Mouse (Mus musculus): ENCODE measurements around the gene Crnkl1. TPM values are rescaled to one million over a fixed set of nuclear protein-coding genes. Genes with fewer than 3 reads are reported as not detected.
"Not testable (repeated sequence)": the region's sequence is repeated elsewhere in the genome, so short reads cannot be mapped to it uniquely, and the experiment has no call there.

Gene Crnkl1
- polyA plus RNA-seq, 1 experiment from 2014 or later: 20.4 TPM

DNA sequence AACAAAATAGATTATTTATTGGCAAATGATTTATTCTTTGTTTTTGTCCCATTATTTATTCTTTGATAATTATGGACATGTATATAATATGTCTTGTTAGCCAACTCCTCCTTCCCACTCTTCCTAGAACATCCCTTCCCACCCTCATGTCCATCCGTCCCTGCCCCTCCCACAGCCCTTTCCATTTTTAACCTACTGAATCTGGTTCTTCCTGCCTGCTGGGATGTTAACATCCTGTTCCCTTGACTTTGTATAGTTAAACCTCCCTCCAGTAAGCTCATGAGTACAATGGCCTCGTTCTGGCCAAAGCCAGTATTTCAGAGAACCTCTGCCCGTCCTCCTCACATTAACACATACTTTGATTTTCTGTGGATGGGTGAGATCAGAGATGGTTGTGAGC lies 6.6 kb upstream of the Crnkl1 start:
- no peaks in the 10 kb centered on the region for H3K27me3 ChIP-seq (replicated peaks; ENCODE audit: control insufficient read depth, insufficient read depth, low read length)
- H3K9ac ChIP-seq (ENCODE audit: low read depth, low read length): no peak overlapping the region
- no peak overlapping the region for H3K4me3 ChIP-seq (ENCODE audit: low read length)
- H3K4me1 ChIP-seq (ENCODE audit: control insufficient read depth, insufficient read depth, low read length): no peaks in the 10 kb centered on the region
- no peaks in the 10 kb centered on the region for H3K9me3 ChIP-seq (ENCODE audit: control insufficient read depth, low read length)
- WGBS: 68% methylated on average over 3 of the region's 3 CpGs
- no peak overlapping the region for H3K27ac ChIP-seq (ENCODE audit: low read length)
- no peak overlapping the region for H3K4me2 ChIP-seq (ENCODE audit: low read depth, low read length)
- ATAC-seq: no peak
- no peaks in the 10 kb centered on the region for H3K36me3 ChIP-seq (ENCODE audit: control insufficient read depth, insufficient read depth, low read length)

DNA sequence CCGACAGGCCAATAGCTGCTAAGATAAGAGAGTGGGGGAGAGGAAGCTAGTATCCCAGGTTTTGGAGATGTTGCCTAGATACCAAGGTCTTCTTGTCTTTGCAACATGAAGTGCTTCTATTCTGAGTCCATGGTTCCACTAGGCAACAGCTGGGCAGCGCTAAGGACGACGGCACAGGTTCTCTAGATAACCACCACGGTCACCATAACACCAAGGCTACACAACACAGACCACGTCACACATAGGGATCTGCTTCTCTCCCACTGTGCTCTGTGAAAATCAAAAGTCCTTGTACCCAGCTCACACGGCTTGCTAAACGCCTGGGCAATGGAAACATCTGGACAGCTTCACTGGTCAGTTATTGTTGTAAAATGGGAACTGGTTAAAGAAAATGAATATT lies 2.2 kb upstream of the Crnkl1 start:
- Histone ChIP-seq H3K9ac (ENCODE audit: low read depth, low read length) (no peak overlapping the region), H3K4me3 (ENCODE audit: low read length) (no peak overlapping the region), H3K27me3 (replicated peaks; ENCODE audit: control insufficient read depth, insufficient read depth, low read length) (no peaks in the 10 kb centered on the region), H3K9me3 (ENCODE audit: control insufficient read depth, low read length) (no peaks in the 10 kb centered on the region), H3K27ac (ENCODE audit: low read length) (no peak overlapping the region), H3K4me2 (ENCODE audit: low read depth, low read length) (no peak overlapping the region), H3K36me3 (ENCODE audit: control insufficient read depth, insufficient read depth, low read length) (no peaks in the 10 kb centered on the region), H3K4me1 (ENCODE audit: control insufficient read depth, insufficient read depth, low read length) (peaks cover 6% of the 10 kb centered on the region)
- WGBS: 77% methylated on average over 8 of the region's 8 CpGs
- no peak for ATAC-seq

DNA sequence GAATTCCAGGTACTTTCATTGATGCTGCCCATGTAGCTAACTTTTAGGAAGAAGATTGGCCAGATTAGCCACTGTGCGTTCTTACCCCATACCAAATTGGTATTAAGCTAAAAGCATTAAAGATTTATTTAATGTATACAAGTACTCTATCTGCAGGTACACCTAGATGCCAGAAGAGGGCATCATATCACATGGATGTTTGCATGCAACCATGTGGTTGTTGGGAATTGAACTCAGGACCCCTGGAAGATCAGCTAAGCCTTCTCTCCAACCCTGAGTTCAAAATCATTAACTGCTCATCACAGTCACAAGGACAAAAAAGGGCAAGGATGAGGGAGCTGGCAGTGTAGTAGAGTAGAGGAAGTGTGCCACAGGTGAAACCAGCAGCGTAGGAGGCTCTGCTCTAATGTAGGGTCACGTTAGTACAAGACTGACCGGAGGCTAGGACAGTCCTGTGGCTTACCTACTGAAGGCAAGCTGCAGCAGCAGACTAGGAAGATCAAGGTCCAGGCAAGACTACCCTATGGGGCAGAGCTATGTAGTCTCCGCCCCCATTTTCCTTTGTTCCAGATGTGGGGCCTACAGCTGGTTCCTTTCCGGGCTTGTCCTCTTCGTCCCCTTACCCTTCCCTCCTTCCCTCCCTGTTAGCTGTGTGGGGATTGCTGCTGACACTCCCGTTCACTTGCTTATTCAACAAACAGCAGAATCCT lies 13.7 kb downstream of the Crnkl1 start:
- Histone ChIP-seq H3K4me2 (ENCODE audit: low read depth, low read length) (no peak overlapping the region), H3K4me1 (ENCODE audit: control insufficient read depth, insufficient read depth, low read length) (no peaks in the 10 kb centered on the region), H3K9ac (ENCODE audit: low read depth, low read length) (no peak overlapping the region), H3K27ac (ENCODE audit: low read length) (no peak overlapping the region), H3K36me3 (ENCODE audit: control insufficient read depth, insufficient read depth, low read length) (peaks cover 16% of the 10 kb centered on the region; the same call in 1 of the 2 replicates), H3K9me3 (ENCODE audit: control insufficient read depth, low read length) (no peaks in the 10 kb centered on the region), H3K4me3 (ENCODE audit: low read length) (no peak overlapping the region), H3K27me3 (replicated peaks; ENCODE audit: control insufficient read depth, insufficient read depth, low read length) (no peaks in the 10 kb centered on the region)
- peak; percentile 63 for ATAC-seq
- WGBS: 83% methylated on average over 8 of the region's 8 CpGs

DNA sequence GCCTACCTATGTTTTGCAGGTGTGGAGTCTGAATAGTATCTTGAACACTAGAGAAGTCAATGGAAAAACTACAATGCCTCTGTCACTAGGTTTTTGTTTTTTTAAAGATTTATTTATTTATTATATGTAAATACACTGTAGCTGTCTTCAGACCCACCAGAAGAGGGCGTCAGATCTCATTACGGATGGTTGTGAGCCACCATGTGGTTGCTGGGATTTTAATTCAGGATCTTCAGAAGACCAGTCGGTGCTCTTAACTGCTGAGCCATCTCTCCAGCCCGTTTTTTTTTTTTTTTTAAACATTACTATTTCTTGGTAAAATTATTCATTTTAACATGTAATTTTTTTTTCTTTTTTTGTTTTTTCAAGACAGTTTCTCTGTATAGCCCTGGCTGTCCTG lies 28.9 kb downstream of the Crnkl1 start:
- not testable (repeated sequence) for ATAC-seq; H3K9me3 ChIP-seq (ENCODE audit: control insufficient read depth, low read length); H3K27ac ChIP-seq (ENCODE audit: low read length); H3K27me3 ChIP-seq (replicated peaks; ENCODE audit: control insufficient read depth, insufficient read depth, low read length); H3K36me3 ChIP-seq (ENCODE audit: control insufficient read depth, insufficient read depth, low read length); H3K9ac ChIP-seq (ENCODE audit: low read depth, low read length); H3K4me2 ChIP-seq (ENCODE audit: low read depth, low read length); H3K4me3 ChIP-seq (ENCODE audit: low read length)
- WGBS: 54% methylated on average over 4 of the region's 4 CpGs
- peaks cover 15% of the 10 kb centered on the region for H3K4me1 ChIP-seq (ENCODE audit: control insufficient read depth, insufficient read depth, low read length)

DNA sequence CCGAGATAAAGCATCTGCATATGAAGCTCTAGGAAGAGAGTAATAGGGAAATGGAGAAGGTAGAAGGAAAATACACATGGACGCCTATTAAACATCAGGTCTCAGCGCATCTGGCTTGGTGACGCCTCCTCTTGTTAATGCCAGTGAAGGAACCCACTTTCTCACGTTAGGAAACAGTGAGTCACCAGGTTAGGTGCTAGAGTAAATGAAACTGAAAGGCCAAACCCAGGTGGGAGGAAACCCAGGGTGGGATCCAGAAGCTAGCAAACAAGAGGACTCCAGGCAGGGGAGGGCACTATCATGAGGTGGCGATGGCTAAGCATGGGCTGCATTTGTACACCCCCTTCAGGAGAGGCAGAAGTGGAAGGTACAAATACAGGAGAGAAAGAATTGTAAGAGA lies 29.7 kb downstream of the Crnkl1 start:
- WGBS: 79% methylated on average over 6 of the region's 6 CpGs
- H3K4me3 ChIP-seq (ENCODE audit: low read length): no peak overlapping the region
- H3K27me3 ChIP-seq (replicated peaks; ENCODE audit: control insufficient read depth, insufficient read depth, low read length): no peaks in the 10 kb centered on the region
- H3K9ac ChIP-seq (ENCODE audit: low read depth, low read length): no peak overlapping the region
- no peak overlapping the region for H3K27ac ChIP-seq (ENCODE audit: low read length)
- H3K9me3 ChIP-seq (ENCODE audit: control insufficient read depth, low read length): no peaks in the 10 kb centered on the region
- peaks cover 15% of the 10 kb centered on the region for H3K4me1 ChIP-seq (ENCODE audit: control insufficient read depth, insufficient read depth, low read length)
- H3K36me3 ChIP-seq (ENCODE audit: control insufficient read depth, insufficient read depth, low read length): no peaks in the 10 kb centered on the region
- no peak overlapping the region for H3K4me2 ChIP-seq (ENCODE audit: low read depth, low read length)
- no peak for ATAC-seq

DNA sequence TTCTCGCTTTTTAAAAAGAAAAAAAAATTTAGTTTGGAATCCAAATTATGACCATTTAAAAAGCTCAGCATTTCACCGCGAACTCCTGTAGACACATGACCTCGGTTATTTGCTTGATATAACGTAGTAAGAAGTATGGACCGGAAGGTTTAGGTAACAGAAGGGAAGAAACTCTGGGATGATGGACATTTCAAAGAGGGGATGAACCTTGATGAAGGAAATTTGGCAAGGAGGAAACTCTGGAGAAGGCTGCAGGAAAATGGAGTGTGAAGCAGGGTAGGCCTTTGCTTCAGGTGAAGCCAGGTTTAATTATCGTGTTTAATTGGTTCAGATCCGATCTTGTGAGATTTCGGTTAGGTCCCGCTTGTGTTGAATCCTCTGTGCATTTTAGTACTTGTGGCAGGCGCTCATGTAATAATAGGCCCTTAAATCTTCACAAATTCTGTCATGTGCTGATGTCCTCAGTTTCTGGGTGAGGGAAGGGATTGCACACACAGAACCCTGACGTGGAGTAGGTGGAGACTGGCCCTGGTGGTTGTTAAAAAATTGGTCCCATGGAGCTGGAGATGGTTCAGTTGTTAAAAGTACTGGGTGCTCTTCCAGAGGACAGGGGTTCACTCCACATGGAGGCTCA lies 30.7 kb downstream of the Crnkl1 start:
- Histone ChIP-seq H3K27ac (ENCODE audit: low read length) (no peak overlapping the region), H3K4me1 (ENCODE audit: control insufficient read depth, insufficient read depth, low read length) (peaks cover 15% of the 10 kb centered on the region)
- WGBS: 27% methylated on average over 12 of the region's 12 CpGs

DNA sequence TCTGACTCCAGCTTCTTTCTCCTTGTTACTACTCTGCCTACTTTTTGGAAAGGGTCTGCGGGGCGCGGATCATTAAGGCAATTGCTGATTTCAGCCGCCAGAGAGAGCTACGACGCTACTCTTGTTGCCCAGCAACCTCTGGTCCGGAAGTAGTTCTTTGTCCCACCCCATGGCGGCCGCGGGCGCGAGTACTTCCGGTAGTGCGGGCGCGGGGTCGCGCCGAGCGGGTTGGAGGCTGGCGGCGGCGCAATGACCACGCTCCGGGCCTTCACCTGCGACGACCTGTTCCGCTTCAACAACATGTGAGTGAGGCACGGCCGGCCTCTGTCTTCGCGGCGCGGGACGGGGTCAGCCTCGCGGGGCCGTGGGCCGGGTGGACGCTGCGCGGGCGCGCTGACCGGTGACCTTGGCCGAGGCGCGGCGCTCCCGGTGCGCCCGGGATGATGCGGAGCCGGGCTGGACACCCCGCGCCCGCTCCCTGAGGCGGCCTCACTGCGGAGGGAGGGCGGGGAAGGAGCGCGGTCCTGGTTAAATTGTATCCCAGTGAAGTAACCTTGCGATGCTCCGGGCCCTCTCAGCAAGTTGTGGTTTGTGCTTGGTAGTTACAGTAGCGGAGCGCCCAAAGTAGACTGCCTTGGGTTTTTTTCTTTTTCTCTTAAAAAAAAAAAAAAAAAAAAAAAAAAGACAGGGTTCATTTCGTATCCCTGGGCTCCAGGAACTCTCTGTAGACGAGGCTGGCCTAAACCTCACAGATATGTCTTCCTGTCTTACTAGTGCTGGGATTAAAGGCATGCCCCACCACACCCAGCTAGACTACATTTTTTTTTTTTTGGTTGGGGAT lies 31.5 kb downstream of the Crnkl1 start:
- peak; percentile 98 for ATAC-seq
- Histone ChIP-seq H3K4me1 (ENCODE audit: control insufficient read depth, insufficient read depth, low read length) (peaks cover 15% of the 10 kb centered on the region), H3K4me3 (ENCODE audit: low read length) (peak overlapping the region; percentile 95), H3K27ac (ENCODE audit: low read length) (peak overlapping the region; percentile 83), H3K27me3 (replicated peaks; ENCODE audit: control insufficient read depth, insufficient read depth, low read length) (no peaks in the 10 kb centered on the region), H3K9ac (ENCODE audit: low read depth, low read length) (peak overlapping the region; percentile 95), H3K36me3 (ENCODE audit: control insufficient read depth, insufficient read depth, low read length) (no peaks in the 10 kb centered on the region), H3K4me2 (ENCODE audit: low read depth, low read length) (peak overlapping the region; percentile 59), H3K9me3 (ENCODE audit: control insufficient read depth, low read length) (no peaks in the 10 kb centered on the region)
- under 1% methylated on average over 67 of the region's 68 CpGs for WGBS

More for the DNA sequence above, 30.7 kb downstream of the Crnkl1 start:
- Histone ChIP-seq H3K4me2 (ENCODE audit: low read depth, low read length) (peak overlapping the region; percentile 59), H3K4me3 (ENCODE audit: low read length) (peak overlapping the region; percentile 95), H3K9ac (ENCODE audit: low read depth, low read length) (peak overlapping the region; percentile 95), H3K27me3 (replicated peaks; ENCODE audit: control insufficient read depth, insufficient read depth, low read length) (no peaks in the 10 kb centered on the region), H3K9me3 (ENCODE audit: control insufficient read depth, low read length) (no peaks in the 10 kb centered on the region), H3K36me3 (ENCODE audit: control insufficient read depth, insufficient read depth, low read length) (no peaks in the 10 kb centered on the region)
- no peak for ATAC-seq

DNA sequence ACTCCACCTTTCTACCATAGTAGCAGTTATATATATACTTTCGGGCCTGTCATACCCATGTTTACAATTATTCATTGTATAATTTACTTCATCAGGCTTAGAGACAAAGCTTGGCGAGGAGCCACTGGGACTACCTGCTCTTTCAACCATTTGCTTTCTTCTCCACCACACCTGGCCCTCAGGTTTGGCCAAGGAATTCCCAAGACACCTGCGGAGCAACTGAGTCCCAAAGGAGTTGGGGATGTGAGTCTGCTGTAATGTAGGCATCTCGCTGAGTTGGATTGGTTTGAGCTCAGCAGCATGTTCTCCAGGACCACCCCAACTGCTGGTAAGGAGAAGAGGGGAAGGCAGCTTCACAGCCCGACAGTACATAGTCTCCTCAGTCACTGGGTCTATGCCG lies 33.0 kb downstream of the Crnkl1 start, which contains the start of gene Naa20:
Naa20 (plus strand) TSS at position 239 of the 400 bp plus-strand sequence.
- H3K4me3 ChIP-seq (ENCODE audit: low read length): peak within 1 kb of the TSS; percentile 95
- H3K27ac ChIP-seq (ENCODE audit: low read length): no peak within 1 kb of the TSS
- WGBS: 85% methylated on average over 6 of the region's 6 CpGs
- H3K9me3 ChIP-seq (ENCODE audit: control insufficient read depth, low read length): no peaks in the 10 kb centered on the region
- no peaks in the 10 kb centered on the region for H3K36me3 ChIP-seq (ENCODE audit: control insufficient read depth, insufficient read depth, low read length)
- H3K27me3 ChIP-seq (replicated peaks; ENCODE audit: control insufficient read depth, insufficient read depth, low read length): no peaks in the 10 kb centered on the region
- H3K4me1 ChIP-seq (ENCODE audit: control insufficient read depth, insufficient read depth, low read length): peaks cover 15% of the 10 kb centered on the region
- peak within 1 kb of the TSS; percentile 35 for H3K4me2 ChIP-seq (ENCODE audit: low read depth, low read length)
- H3K9ac ChIP-seq (ENCODE audit: low read depth, low read length): no peak within 1 kb of the TSS
- no peak for ATAC-seq

DNA sequence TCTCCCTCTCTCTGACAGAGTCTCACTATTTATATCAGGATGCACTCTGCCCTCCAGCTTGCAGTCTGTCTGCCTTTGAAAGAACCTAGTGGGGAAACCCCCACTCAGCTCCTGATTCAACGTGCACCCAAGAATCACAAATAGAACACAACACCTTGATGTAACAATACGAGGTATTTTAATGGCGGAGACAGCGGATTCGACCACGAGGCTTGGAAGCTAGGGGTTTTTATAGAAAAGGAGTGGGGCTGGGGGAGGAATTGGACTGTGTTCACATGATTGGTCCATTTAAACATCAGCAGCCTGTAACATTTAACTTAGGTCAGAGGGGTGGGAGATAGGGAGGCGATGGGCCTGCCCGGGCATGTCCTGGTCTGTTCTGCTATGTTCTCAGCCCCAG lies 34.5 kb downstream of the Crnkl1 start:
- H3K9me3 ChIP-seq (ENCODE audit: control insufficient read depth, low read length); H3K27me3 ChIP-seq (replicated peaks; ENCODE audit: control insufficient read depth, insufficient read depth, low read length); H3K36me3 ChIP-seq (ENCODE audit: control insufficient read depth, insufficient read depth, low read length); ATAC-seq; H3K9ac ChIP-seq (ENCODE audit: low read depth, low read length); H3K4me3 ChIP-seq (ENCODE audit: low read length); H3K4me2 ChIP-seq (ENCODE audit: low read depth, low read length); H3K27ac ChIP-seq (ENCODE audit: low read length): not testable (repeated sequence)
- WGBS: 73% methylated on average over 8 of the region's 8 CpGs
- peaks cover 13% of the 10 kb centered on the region for H3K4me1 ChIP-seq (ENCODE audit: control insufficient read depth, insufficient read depth, low read length)
